Mouse (Mus musculus) heart, adult 11 months (tissue): ENCODE data around the gene Vip.

Source experiments
- DNase-seq: peaks from one replicate; pipeline ENCODE4 v3.0.0; 2022

Gene Vip

GRCm38 (mm10) chr10:5639112-5639511 lies at the start of gene Vip:
Gene Vip, plus strand, starts transcription at chr10:5639218.
- no peak for DNase-seq

- DNase-seq: peak; percentile 92
Observed at GRCm38 (mm10) chr10:5591061-5591460, 48.0 kb upstream of the Vip start.

- peak; percentile 98 for DNase-seq
Observed at GRCm38 (mm10) chr10:5591996-5592395, 47.0 kb upstream of the Vip start.

- DNase-seq: peak; percentile 96
Observed at GRCm38 (mm10) chr10:5593464-5593863, 45.6 kb upstream of the Vip start, which contains the start of gene Myct1. Gene Myct1, plus strand, starts transcription at chr10:5593775.

GRCm38 (mm10) chr10:5594457-5594856 lies 44.6 kb upstream of the Vip start:
- peak; percentile 55 for DNase-seq

GRCm38 (mm10) chr10:5596559-5596958 lies 42.5 kb upstream of the Vip start:
- DNase-seq: no peak

GRCm38 (mm10) chr10:5600123-5600522 lies 38.9 kb upstream of the Vip start:
- DNase-seq: no peak

- DNase-seq: peak; percentile 88
Observed at GRCm38 (mm10) chr10:5603512-5603911, 35.5 kb upstream of the Vip start.

GRCm38 (mm10) chr10:5604371-5604770 lies 34.6 kb upstream of the Vip start:
- peak; percentile 88 for DNase-seq

- no peak for DNase-seq
Observed at GRCm38 (mm10) chr10:5608874-5609273, 30.1 kb upstream of the Vip start.

GRCm38 (mm10) chr10:5615186-5616040 lies 23.6 kb upstream of the Vip start:
- no peak for DNase-seq

GRCm38 (mm10) chr10:5626268-5626667 lies 12.8 kb upstream of the Vip start:
- DNase-seq: no peak

GRCm38 (mm10) chr10:5633672-5634200 lies 5.3 kb upstream of the Vip start:
- DNase-seq: no peak

- DNase-seq: no peak
Observed at GRCm38 (mm10) chr10:5634336-5634735, 4.7 kb upstream of the Vip start.

GRCm38 (mm10) chr10:5637322-5637721 lies 1.7 kb upstream of the Vip start:
- no peak for DNase-seq

GRCm38 (mm10) chr10:5681275-5681674 lies 42.3 kb downstream of the Vip start:
- no peak for DNase-seq

GRCm38 (mm10) chr10:5685608-5686007 lies 46.6 kb downstream of the Vip start:
- no peak for DNase-seq

- no peak for DNase-seq
Observed at GRCm38 (mm10) chr10:5694351-5694750, 55.3 kb downstream of the Vip start.
